Mouse (Mus musculus): ENCODE measurements around the gene Baz2b.
"Not testable (repeated sequence)": the region's sequence is repeated elsewhere in the genome, so short reads cannot be mapped to it uniquely, and the experiment has no call there.

Gene Baz2b

DNA sequence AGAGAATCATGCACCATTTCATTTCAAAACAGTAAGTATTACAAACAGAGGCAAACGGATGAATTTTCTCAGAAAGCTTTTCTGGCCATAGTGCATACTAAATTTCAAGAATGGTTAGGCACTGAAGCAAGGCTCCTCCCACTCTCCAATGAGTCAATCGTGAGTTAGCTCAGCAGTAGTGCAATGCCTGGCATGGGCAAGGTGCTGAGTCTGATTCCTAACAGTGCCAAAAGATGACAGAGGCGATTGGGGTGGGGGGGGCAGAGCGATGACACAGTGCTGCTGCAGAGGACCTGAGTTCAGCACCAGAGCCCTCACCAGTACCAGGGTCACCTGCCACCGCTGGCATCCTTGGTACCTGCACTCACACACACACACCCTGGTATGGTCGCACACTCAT, 339.1 kb downstream of the Baz2b start:
- DNase-seq (ENCODE audit: low spot score in 2 of 2): no peak

DNA sequence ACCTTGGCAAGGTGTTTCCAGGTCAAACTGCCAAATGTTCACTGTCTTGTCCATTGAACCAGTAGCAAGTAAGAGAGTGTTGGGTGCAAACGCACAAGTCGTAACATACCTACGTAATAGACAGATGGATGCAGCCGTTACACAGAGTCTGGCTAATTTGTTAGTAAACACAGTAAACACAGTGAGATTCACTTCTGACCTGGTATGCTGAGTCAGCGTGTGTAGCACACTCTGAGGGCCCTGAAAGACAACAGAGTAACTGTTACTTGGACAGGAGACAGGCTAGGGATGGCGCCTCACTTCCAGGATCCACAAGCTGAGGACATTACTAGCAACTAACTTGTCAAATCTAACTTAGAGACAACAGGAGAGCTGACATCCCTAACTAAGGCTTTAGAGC, 347.0 kb downstream of the Baz2b start:
- no peak for DNase-seq (ENCODE audit: low spot score in 2 of 2)

DNA sequence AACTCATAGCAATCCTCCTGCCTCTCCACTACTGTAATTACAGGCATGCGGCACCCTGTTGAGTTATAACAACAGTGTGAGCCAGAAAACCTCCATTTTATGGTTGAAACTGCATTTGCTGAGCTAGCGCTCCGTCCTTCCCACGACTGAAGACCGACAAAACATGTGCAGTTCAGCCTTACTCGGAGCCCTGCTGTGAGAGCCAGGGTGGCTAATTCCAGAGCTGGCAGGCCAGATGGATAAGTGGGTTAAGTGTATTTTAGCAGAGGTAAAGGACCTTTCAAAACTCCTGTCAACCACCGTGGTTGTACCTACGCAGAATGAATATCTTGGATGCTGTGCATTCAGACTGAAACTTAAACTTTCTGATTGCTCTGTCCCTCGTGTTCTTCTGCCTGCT, 355.3 kb downstream of the Baz2b start:
- DNase-seq (ENCODE audit: low spot score in 2 of 2): peak in 1 of 2 experiments; percentile 24

- no peak for DNase-seq (ENCODE audit: low spot score in 2 of 2)
Observed at GRCm38 (mm10) chr2:59853543-59853942, 356.1 kb downstream of the Baz2b start.

- DNase-seq (ENCODE audit: low spot score in 2 of 2): no peak
Observed at GRCm38 (mm10) chr2:59852916-59853315, 356.7 kb downstream of the Baz2b start.

GRCm38 (mm10) chr2:59851885-59852284, 357.8 kb downstream of the Baz2b start:
- DNase-seq (ENCODE audit: low spot score in 2 of 2): not testable (repeated sequence)

Measured in frontal cortex, postnatal 36 days (tissue).